Mouse (Mus musculus) lung, adult 2 months (tissue): ENCODE measurements around the gene Ces1d. TPM values are rescaled to one million over a fixed set of nuclear protein-coding genes. Genes with fewer than 3 reads are reported as not detected.
"Not testable (repeated sequence)": the region's sequence is repeated elsewhere in the genome, so short reads cannot be mapped to it uniquely, and the experiment has no call there.

ENCODE experiments used
- DNase-seq: peaks from one replicate; pipeline ENCODE4 v3.0.0; 2022
- H3K4me1 ChIP-seq: fragments of 200-500 bp; 2 replicates; pipeline ENCODE4 v1.6.1; 2011; ENCODE audit warnings: low read length; ENCODE audit not compliant: control insufficient read depth, insufficient read depth
- H3K4me3 ChIP-seq: fragments of 200-500 bp; replicated peaks from 2 replicates; pipeline ENCODE3; 2011; ENCODE audit warnings: low read depth, mild to moderate bottlenecking, control low read depth, low read length; ENCODE audit errors: extremely low read depth
- CTCF ChIP-seq: fragments of 200-500 bp; IDR thresholded peaks from 2 replicates; pipeline ENCODE4 v1.5.1; 2011; ENCODE audit warnings: mild to moderate bottlenecking, low read length, control low read depth; ENCODE audit not compliant: insufficient read depth
- POLR2A ChIP-seq: fragments of 200-500 bp; IDR thresholded peaks from 2 replicates; pipeline ENCODE4 v1.6.1; 2011; ENCODE audit warnings: low read depth, mild to moderate bottlenecking, control low read depth, low read length, borderline replicate concordance; ENCODE audit errors: extremely low read depth
- WGBS: fragments of 180-500 bp; shearing (Covaris S2); methylation state at CpG from one replicate; pipeline ENCODE4 v1.1.7; 2018; 5-methylcytosine and 5-hydroxymethylcytosine counted together
- polyA plus RNA-seq: library from polyadenylated mRNA; depleted of rRNA; stranded (reverse); fragments of >200 nt; gene quantifications from 2 replicates; pipeline ENCODE4 v1.2.3, GENCODE M21; 2012; rRNA removed

Gene Ces1d
- 654 and 895 TPM in 2 replicates for polyA plus RNA-seq

DNA sequence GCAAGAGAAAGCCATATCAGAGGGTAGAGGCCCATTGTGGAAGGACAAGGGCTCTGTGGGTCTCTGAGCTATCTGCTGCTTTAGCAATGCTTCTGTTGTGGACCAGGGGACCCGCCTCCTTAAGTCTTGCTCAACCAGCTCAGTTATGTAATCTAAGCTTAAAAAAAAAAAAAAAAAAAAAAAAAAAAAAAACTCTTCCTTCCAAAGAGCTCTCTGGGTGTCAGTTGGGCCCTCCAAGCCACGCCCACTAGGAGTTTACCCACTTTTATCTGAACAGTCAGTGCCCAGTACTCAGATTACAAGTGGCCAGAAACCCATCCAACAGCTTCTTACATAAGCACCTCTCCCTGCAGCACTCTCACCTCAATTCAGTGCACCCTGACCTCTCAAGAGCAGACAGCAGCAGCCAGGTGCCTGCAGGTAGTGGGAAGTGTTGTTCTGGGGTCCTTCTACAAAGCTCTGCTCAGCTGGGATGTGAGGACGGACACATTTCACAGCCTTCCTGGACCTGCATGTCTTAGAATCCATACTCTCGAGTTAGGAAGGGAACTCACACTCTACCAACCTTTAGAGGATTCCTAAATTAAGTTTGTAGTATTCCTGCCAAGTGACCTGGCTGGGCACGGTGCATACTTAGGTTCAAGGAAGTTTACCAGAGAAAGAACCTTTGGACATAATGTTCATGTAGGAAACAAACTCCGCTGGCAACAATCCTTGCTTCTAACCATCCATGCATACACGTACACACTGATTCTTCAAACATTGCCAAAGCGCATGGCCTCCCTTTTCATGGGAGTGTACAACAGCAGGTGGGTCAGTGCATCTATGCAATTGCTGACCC, at the start of gene Ces1d:
Gene Ces1d, minus strand, starts transcription at position 154 of the 841 bp plus-strand sequence.
- 48% methylated on average over 8 of the region's 8 CpGs for WGBS
- TF ChIP-seq POLR2A: peak; percentile 85; the same call in 1 of the 2 replicates
- no peak for TF ChIP-seq CTCF
- DNase-seq: peak; percentile 72

DNA sequence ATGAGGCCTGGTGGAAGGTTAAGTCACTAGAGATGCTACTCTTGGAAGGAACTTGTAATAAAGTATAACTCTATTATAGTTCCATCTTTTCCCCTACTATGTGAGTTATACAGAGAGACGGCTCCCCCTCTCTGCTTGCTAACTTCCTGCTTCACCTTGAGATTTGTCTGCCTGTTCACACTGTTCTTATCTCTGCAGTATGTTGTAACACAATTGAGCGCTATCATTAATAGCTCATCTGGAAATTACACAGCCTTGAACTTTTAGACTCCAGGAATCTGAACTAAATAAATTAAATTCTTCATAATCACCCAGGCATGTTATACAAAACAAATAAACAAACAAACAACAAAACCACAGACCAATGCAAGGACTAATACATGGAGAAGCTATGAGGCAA, 48.4 kb upstream of the Ces1d start:
- TF ChIP-seq CTCF: no peak
- no peak for TF ChIP-seq POLR2A
- DNase-seq: no peak
- WGBS: 77% methylated on average over 2 of the region's 2 CpGs

More for the DNA sequence above, at the start of gene Ces1d:
- Histone ChIP-seq H3K4me1 (no peaks in the 10 kb centered on the region; the same call in 1 of the 2 replicates), H3K4me3 (peak within 1 kb of the TSS; percentile 72)

DNA sequence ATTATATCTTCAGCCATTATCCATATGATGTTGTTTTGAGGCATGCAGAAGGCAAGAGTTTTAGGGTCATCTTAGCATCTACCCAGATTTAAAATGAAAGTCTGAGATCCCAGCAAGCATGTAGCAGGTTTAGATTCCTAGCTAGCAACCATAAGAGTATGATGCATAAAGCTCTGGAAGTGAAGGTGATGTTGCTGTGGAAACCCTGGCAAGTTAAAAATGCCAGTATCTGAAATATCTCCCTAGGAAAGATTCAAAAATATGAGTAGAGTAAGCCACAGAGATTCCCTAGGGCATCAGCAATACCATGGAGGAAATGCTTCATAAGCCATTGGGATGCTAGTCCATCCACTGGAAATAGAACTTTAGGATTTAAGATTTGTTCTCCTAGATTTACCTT, 42.2 kb upstream of the Ces1d start:
- DNase-seq: no peak
- Histone ChIP-seq H3K4me1 (no peaks in the 10 kb centered on the region), H3K4me3 (no peak overlapping the region)
- TF ChIP-seq POLR2A: no peak
- TF ChIP-seq CTCF: no peak

More for the DNA sequence above, 48.4 kb upstream of the Ces1d start:
- no peak overlapping the region for H3K4me3 ChIP-seq
- H3K4me1 ChIP-seq: no peaks in the 10 kb centered on the region

GRCm38 (mm10) chr8:93235681-93236080, 38.0 kb upstream of the Ces1d start:
- no peak for TF ChIP-seq POLR2A
- Histone ChIP-seq H3K4me3 (no peak overlapping the region), H3K4me1 (no peaks in the 10 kb centered on the region)
- no peak for DNase-seq
- WGBS: 88% methylated on average over 1 of the region's 1 CpGs

DNA sequence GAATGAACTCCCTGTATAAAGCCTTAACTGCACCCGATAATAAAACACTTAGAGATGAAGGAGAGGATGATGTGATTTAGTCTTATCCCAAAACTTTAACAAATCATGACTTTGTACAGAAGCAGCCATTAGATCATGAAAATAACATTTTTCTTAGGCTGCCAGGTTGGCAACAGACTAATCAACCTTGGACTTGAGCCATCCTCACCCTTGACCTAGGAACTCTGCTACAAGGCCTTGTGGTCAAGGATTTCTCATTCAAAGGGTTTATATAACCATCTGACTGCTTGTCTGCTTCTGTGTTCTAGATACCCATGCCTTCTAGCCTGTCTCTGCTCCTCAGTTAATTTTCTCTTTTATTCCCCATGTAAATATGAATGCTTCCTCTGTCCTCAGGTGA, 37.1 kb upstream of the Ces1d start:
- TF ChIP-seq CTCF (no peak), POLR2A (no peak)
- Histone ChIP-seq H3K4me1 (no peaks in the 10 kb centered on the region), H3K4me3 (no peak overlapping the region)
- DNase-seq: no peak
- WGBS: 80% methylated on average over 1 of the region's 1 CpGs

GRCm38 (mm10) chr8:93234068-93234467, 36.4 kb upstream of the Ces1d start:
- 71% methylated on average over 6 of the region's 6 CpGs for WGBS
- H3K4me3 ChIP-seq: no peak overlapping the region
- TF ChIP-seq POLR2A (no peak), CTCF (no peak)
- H3K4me1 ChIP-seq: no peaks in the 10 kb centered on the region
- no peak for DNase-seq

GRCm38 (mm10) chr8:93229446-93229845, 31.8 kb upstream of the Ces1d start, which contains the start of gene Ces1e:
Gene Ces1e (minus strand): TSS chr8:93229619.
- no peak for TF ChIP-seq POLR2A
- TF ChIP-seq CTCF: no peak
- H3K4me3 ChIP-seq: peak within 1 kb of the TSS; percentile 30
- DNase-seq: peak; percentile 5

DNA sequence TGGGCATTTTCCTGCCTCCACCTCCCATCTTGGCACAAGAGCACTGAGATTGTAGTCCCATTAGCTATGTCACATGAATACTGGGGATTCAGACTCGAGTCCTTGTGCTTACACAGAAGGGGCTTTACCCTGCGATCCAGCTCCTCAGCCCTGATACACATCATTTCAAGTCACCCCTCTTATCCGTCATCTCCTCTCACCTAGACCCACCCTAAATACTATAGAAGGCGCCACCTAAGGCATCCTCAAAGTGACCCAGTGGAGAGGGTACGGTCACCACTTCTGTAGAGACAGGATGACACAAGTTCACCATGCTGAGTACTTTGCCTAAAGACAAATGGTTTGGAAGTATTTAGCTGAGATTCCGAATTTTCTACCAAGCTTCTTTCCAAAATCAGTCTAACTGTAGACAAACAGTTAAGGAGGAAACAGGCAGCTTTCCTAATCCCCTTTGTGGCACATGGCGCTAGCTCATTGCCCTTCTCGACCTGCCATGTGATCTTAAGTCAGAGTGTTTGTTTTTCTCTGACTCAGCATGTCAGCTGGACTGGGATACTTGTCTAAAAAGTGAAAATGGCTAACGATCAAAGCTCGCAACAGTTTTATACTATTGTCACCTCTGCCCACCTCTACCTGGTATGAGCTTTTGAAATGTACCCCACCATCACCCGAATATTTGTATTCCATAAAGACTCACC, 31.2 kb upstream of the Ces1d start:
- WGBS: 43% methylated on average over 11 of the region's 11 CpGs
- Histone ChIP-seq H3K4me3 (peak overlapping the region; percentile 30), H3K4me1 (no peaks in the 10 kb centered on the region)
- TF ChIP-seq CTCF (no peak), POLR2A (no peak)
- peak; percentile 42 for DNase-seq

More at GRCm38 (mm10) chr8:93229446-93229845, 31.8 kb upstream of the Ces1d start, which contains the start of gene Ces1e:
- H3K4me1 ChIP-seq: no peaks in the 10 kb centered on the region

GRCm38 (mm10) chr8:93226471-93226870, 28.8 kb upstream of the Ces1d start:
- 71% methylated on average over 1 of the region's 1 CpGs for WGBS
- DNase-seq, H3K4me3 ChIP-seq, H3K4me1 ChIP-seq: not testable (repeated sequence)

DNA sequence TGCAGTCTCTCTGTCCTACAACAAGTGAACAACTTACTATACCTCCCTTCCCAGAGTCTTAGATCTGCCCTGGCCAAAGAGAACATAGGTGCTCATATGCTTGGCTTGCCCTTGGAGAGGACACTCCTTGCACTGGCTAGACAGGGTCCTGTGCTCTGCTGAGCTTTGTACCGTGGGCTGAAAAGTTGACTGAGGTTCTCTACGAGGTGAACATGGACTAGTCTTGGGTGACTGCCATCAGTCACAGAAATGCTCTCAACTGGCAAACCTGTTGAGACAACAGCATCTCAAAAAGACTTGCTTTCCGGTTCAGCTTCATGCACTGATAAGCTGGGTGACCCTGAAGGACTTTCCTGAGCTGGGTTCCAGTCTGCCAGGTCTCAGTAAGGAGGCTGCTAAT, 24.3 kb upstream of the Ces1d start:
- no peak for DNase-seq
- H3K4me3 ChIP-seq: no peak overlapping the region
- no peak for TF ChIP-seq CTCF
- TF ChIP-seq POLR2A: no peak
- WGBS: 51% methylated on average over 3 of the region's 3 CpGs
- no peaks in the 10 kb centered on the region for H3K4me1 ChIP-seq
